Mouse (Mus musculus): ENCODE results near the gene Gm10392.

Gene Gm10392

DNA sequence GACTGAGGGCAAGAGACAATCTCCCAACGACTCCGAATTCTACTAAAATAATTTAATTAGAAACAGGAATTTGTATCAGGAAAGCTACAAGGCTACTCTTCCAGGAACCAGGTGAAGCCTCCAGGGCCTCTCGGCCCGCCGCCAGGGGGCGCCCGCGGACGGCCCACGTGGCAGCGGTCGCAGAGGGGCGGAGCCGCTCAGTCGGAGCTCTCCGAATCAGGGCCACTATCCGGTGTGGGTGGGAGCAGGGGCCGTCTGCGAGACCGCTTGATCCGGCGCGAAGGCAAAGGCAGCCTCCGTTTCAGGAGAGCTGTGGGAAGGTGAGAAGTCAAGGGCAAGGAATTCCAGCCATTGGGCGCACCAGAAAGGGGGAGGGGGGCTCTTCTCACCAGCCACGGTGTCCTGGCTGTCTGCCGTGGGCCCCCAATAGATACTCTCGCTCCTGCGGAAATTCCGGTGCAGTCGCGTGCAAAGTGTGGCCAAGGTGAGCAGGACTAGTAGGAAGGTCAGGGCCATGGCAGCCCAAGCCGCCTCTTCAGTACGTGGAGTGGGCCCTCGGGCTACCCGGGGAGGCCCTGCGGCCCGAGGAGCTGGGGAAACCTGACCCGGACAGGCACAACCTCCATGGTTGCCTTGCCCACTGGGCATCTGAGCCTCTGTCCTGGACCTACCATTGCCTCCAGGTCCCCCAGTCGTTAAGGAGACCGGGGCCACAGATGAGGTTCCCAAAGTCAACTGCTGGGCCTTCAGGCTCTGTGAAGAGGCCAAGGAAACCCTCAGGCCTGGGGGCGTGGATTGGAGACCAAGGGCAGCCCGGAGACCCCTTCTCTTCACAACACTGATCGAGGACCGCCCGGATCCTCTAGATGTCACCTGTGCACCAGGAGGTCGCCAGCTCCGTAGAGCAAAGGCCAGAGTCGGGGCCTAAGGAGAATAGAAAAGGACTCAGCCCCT lies 10.7 kb downstream of the Gm10392 start:
- peak; percentile 85 for DNase-seq (ENCODE audit: low spot score)

DNA sequence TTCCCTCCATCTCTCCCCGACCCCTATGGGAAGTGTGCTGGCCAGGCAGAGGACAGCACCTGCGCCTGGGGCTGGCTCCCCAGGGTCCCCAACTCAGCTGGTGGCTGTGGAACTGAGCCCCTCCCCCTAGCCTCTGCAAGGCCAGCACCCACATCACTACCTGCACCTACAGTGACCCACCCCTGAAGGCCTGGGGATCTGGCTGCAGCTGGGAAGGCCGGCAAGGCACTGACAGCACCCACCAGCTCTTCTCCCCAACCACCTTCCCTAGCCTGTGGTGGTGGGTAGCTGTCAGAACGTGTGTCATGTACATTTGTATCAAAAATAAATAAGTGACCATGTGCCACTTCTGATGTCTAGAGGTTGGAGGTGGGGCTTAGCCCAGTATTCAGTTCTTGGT lies 11.6 kb downstream of the Gm10392 start:
- DNase-seq (ENCODE audit: low spot score) = no peak

DNA sequence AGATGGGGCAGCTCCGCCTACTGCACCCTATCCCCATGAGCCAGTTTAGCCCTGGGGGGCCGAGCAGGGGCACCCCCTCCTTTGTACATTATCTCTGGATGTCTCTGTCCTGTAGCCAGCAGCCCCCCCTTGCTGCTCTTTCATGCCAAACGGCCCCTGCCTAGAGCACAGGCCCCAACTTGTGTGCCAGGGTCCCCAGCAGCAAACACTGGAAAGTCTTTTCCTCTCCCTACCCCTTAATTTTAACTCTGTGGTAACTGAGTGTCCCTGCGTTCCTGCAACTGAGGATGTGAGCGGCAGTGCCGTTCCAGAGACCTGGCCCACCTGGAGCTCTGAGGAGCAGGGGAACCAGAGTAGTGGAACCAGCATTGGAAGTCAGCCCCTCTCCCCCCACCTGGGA lies 12.1 kb downstream of the Gm10392 start:
- no peak for DNase-seq (ENCODE audit: low spot score)

GRCm38 (mm10) chr11:77506273-77506672 lies 12.7 kb downstream of the Gm10392 start:
- DNase-seq (ENCODE audit: low spot score) = no peak

DNA sequence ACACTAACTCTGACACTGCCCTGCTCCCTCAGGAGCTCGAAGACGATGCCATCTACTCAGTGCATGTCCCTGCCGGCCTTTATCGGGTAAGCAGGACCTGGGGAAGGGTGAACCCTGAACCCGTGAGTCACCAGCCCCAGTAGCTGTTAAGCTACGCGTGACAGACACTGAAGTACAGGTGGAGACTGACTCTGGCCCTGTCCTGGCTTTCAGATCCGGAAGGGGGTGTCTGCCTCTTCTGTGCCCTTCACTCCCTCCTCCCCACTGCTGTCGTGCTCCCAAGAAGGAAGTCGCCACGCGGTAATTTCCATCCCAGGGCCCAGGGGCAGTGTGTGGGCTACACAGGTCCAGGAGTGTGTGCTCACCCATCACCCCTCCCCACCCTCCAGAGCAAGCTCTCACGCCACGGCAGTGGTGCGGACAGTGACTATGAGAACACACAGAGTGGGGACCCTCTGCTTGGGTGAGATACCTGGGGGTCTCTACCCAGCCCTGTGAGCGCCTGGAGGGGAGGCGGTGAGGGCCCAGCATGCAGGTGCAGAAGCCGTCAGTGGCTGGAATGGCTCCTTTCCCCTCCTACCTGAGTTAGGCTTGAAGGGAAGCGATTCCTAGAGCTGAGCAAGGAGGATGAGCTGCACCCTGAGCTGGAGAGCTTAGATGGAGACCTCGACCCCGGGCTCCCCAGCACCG lies 13.6 kb downstream of the Gm10392 start:
- DNase-seq (ENCODE audit: low spot score) = no peak

- no peak for DNase-seq (ENCODE audit: low spot score)
These were observed 14.6 kb downstream of the Gm10392 start for GRCm38 (mm10) chr11:77504377-77504776.

- no peak for DNase-seq (ENCODE audit: low spot score)
These were observed 15.5 kb downstream of the Gm10392 start for GRCm38 (mm10) chr11:77503511-77503910.

DNA sequence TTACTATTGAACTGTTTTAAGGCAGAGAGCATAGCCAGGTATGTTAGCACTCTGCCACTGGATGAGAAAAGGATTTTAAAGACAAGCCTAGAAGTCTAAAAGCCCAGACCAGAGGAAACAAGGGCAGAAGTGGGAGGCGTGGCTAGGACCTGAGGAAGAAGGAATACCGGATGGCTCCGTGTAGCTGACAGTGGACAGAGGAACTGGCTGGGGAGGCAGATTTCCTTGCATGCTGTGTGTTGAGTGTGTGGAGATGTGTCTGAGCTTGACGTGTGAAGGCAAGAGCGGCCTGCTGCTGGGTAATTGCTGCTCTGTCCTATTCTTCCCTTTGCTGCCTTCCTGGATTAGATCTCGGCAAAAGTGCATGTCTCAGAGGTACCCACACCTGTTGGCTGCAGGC lies 16.5 kb downstream of the Gm10392 start:
- DNase-seq (ENCODE audit: low spot score) = no peak

DNA sequence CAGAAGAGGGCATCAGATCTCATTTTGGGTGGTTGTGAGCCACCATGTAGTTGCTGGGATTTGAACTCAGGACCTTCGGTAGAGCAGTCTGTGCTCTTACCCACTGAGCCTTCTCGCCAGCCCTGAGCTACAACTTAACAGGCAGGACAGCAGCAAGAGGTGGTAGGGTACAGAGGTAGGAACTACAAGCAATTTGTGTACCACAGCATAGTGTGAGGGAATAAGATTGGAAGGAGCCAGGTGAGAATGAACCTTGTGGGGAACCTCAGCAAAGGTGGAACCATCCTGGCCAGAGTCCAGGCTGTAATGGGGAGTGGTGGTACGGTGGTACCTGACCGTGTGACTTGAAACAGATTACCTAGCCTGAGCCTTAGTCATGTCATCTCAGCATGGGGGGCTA lies 17.0 kb downstream of the Gm10392 start:
- DNase-seq (ENCODE audit: low spot score) = no peak

GRCm38 (mm10) chr11:77501392-77501791 lies 17.6 kb downstream of the Gm10392 start:
- peak; percentile 69 for DNase-seq (ENCODE audit: low spot score)

- DNase-seq (ENCODE audit: low spot score) = no peak
These were observed 18.4 kb downstream of the Gm10392 start for GRCm38 (mm10) chr11:77500361-77501325.

- no peak for DNase-seq (ENCODE audit: low spot score)
These were observed 19.6 kb downstream of the Gm10392 start for GRCm38 (mm10) chr11:77499354-77499753.

DNA sequence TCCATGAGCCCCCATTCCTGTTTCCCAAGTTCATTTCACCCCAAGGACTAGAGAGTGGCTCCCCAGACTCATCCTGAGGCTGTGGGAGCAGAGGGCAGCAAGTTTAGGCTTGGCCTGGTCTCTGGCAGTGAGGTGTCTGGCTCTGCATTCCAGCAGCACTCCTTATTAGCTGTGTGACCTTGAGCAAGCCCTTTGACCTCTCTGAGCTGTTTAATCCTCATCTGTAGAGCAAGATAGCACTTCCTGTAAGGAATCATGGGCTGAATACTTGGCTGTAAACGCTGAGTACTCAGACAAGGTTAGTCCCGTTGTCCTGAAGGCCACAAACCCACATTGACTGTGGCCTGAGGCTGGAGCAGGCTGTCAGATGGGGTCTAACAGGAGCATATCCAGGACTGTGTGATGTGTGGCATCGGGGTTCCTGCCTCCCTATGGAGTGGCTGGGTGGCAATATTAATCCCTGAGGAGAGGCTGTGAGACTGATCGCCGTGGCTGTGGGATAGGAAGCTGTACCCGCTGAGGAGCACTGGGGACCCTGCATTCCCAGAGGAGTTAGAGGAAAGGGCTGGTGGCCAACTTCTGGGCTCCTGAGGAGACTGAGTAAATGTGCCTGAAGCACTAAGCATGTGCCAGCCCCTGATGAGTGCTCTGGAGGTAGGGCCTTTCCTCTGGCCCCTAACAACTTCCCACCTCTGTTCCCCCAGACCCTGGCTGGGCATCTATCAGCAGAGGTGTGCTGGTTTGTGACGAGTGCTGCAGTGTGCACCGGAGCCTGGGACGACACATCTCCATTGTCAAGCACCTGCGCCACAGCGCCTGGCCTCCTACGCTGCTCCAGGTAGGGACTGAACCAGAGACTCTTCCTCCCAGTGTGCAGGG lies 20.5 kb downstream of the Gm10392 start:
- DNase-seq (ENCODE audit: low spot score) = no peak

DNA sequence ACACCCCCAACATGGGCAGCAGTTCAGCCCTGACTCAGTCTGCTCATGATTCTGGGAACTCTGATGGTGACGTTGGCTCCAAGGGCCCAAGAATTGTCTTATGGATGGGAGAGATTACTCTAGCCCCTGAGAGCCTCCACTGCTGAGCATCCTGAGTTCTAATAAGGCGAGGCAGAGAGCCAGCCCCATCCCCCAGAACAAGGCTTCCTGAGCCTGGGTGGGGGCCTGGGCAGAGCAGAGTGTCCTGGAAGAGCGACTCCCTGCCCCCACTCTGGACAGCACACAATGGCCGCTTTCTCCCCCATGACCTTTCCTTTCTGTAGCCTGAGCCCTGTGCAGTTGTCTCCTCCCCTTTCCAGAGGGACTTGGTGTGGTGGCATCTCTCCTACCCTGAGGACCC lies 21.1 kb downstream of the Gm10392 start:
- DNase-seq (ENCODE audit: low spot score) = no peak

DNA sequence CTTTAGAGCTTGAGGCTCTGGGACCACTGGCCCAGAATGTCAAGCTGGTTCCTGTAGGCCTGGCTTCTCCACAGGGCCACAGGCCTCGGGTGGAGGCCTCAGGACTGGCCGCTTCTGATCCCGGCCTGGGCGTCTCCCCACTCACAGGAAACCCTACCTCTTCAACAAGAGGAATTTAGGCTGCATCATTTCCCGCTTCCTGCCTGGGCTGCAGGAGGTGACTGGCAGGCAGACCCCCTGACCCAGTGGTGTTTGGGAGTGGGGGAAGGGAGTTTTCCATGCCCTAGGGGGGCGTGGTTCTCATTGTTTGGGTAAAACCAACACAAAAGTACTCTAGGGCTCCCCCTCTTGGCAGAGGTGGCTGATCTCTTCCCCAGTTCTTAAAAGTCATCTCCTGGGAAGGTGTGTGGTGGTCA lies 21.6 kb downstream of the Gm10392 start:
- DNase-seq (ENCODE audit: low spot score) = peak; percentile 42

DNA sequence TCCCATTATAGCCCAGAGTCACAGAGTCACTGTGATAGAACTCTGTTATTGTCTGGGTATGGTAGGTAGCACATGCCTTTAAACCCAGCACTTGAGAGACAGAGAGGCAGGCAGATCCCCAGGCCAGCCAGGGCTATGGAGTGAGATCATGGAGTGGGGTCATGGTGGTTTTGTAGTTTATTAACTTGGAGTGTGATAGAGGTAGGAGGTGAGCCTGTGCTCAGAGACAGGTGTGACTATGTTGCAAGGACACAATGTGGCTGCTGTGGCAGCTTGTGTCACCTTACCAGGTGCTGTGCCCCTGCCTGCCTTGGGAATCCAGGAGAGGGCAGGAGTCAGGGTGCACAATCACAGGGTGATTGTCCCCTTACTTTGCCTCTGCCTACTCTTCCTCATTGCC lies 23.5 kb downstream of the Gm10392 start:
- no peak for DNase-seq (ENCODE audit: low spot score)

DNA sequence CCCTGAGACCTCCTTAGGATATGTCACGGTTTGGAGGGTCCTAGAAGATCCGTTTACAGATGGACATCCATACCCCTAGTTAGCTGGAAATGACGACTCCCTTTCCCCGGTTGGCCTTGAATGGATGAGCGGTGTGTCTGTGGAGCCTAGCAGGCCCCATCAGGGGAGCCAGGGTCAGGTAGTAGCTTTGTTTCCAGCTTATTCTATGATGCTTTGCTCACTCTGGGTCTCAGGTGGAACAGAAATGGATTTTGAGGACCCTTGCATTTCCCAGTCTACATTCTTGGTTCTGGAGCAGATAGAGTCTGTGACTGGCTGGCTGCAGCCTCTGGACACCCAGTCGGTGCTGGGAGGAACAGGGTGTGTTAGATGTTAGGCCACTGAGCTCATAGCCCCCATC lies 24.2 kb downstream of the Gm10392 start:
- DNase-seq (ENCODE audit: low spot score) = no peak

GRCm38 (mm10) chr11:77494344-77494676 lies 24.7 kb downstream of the Gm10392 start:
- DNase-seq (ENCODE audit: low spot score) = no peak

DNA sequence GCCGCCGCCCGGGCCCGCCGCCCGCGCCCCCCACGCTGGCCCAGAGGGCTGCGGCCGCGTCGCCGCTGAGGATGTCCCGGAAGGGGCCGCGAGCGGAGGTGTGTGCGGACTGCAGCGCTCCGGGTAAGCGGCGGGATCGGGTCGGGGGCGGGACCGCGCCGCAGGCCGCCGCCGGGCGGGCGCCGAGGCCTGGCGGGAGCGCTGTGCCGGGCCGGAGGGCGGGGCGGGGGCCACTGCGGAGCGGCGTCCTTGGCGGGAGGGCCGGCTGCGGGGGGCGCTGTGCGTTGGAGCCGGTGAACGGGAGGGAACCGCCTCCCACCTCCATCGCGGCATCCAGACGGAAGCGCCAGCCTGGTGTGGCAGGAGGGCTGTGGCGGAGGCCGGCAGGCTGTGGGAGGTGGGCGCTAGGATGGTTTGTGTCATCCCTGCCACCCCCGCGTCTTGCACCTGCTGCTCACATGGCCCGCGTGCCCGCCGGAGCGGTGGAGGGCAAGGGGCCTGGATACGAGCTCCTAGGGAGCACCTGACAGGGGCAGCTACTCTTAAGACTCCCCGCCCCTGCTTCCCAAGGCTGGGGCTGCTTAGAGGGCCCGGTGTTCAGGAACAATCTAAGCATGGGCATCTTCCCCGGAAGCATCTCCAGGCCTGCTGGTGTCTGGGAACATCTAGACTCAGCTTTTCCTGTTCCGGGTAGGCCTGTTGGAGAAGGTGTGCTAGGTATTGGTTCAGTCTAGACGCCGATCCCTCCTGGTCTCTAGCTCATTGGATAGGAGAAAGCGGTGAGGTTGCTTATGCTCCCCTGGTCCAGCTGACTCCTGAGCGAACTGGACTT lies 25.3 kb downstream of the Gm10392 start, which contains the start of gene Git1:
Gene Git1 (plus strand): TSS at position 51 of the 832 bp plus-strand sequence.
- peak; percentile 32 for DNase-seq (ENCODE audit: low spot score)

- DNase-seq (ENCODE audit: low spot score) = peak; percentile 91
These were observed 26.1 kb downstream of the Gm10392 start for GRCm38 (mm10) chr11:77492911-77493332.

All from T-cell, adult 2 months (primary cell).